Mouse (Mus musculus): ENCODE results near the gene Golga4. TPM values are rescaled to one million over a fixed set of nuclear protein-coding genes. Genes with fewer than 3 reads are reported as not detected.

The Golga4 gene
- total RNA-seq, 2 experiments from 2014 or later, result 303 to 350 TPM

DNA sequence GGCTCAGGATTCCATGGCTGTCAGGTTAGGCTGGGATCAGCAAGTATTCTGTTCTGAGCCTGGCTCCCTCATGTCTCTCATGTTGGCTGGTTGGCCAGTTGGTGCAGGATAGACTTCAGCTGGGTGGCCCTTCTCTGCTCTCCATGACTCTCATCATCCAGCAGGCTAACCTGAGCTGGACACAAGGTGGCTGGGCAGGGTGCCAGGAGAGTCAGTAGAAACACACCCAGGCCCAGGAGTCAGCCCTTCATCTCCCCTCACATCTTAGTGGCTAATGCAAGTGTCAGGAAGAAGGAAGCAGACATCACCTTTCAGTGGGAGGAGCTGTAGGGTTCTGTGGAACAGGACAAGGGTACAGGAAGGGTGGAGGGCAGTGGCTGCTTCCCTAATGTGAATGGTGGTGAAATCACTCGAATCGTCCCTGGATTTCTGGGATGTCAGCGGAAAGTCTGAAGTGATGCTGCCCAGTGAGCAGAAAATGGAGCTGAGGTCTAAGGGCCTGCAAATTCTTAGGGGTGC lies 112.7 kb downstream of the Golga4 start:
- intact Hi-C loops (cut with DNase I), result no loop called here
- no peak for DNase-seq

DNA sequence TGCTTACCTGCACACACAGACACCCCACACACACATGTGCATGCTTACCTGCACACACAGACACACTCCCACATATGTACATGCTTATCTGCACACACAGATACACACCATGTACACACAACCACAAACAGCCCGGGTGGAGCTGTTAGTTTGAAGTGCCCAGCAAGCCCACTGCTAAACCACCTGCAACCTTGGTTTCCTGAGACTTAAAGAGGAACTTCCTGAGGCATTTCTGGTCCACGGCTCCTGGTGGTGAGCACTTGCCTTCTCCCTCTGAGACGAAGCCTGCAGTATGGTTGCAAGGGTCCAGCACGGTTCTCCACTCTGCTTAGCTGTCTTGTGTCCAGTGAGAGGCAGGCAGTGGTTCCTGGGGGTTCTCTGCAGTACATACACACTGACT lies 114.7 kb downstream of the Golga4 start:
- intact Hi-C loops (cut with DNase I), result no loop called here
- DNase-seq, result no peak

DNA sequence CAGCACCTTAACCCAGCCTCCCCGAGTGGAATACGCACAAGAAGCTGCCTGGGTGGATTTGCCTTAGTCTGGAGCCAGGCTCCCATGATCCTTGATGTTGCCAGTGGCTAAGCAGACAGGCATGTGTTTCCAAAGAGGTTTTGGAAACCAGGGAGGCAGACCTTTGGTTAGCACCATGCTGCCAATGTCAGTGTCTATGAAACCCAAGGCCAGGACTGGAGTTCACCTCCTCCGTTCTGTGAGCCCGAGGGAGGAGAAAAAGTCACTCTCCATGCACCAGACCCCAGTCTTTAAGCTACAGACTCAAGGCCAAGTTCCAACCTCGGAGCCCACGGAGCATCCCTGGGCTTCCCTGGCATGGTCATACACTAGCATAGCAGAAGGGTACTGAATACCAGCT lies 115.6 kb downstream of the Golga4 start:
- intact Hi-C loops (cut with DNase I), result no loop called here
- DNase-seq, result no peak

DNA sequence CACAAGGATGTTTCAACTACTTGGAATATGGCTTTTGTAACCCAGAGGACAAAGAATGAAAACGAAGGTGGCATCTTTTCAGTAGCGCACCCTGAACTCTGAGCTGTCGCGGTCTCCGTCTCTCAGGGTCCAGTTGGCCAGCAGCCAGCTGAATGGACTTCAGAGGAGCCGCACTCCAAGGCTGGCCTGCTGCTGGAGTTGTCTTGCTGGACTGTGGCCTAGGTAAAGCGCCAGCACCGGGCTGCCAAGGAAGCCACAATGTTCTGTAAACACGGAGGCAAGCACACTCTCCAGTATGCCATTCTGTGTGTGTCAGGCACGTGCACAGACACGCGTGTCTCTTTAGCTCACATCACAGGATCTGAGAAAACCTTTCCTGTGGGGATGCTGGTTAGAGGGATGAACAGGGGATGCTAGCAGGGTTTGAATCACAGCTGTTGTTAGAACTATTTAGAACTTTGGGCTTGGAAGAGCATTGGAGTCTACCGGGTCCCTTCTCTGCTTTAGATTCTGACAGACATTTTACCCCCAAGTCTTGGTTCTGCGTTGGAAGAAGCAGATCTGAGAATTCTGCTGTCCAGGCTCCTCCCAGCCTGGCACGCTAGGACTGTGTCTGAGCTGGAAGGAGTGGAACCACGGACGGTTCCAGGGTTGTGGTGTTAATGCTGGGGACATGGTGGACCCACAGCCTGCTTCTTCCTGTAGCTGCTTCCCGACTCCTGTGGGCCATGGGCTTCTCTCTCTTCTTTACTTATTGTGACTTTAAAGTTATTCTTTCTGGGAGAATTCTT lies 116.5 kb downstream of the Golga4 start:
- intact Hi-C loops (cut with DNase I), result no loop called here
- peak; percentile 48 to 63 for DNase-seq

DNA sequence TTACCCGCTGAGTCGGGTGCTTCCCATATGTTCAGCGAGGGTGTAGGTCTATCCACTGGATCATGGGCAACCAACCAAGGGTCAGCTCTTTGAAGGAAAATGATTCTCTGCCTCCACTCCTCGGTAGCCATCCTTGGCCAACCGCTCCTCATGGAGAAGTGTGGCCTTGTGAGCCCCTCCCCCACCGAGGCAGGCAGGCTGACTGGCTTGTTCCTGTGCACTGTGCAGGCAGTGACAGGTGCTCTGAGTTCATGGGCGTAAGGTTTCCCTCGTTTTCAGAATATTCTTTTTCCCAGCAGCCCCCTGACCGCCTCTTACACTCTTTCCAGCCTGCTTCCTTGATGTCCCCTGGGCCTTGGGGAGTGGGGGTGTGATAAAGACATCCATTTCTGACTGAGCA lies 117.4 kb downstream of the Golga4 start:
- DNase-seq, result no peak
- intact Hi-C loops (cut with DNase I), result no loop called here

DNA sequence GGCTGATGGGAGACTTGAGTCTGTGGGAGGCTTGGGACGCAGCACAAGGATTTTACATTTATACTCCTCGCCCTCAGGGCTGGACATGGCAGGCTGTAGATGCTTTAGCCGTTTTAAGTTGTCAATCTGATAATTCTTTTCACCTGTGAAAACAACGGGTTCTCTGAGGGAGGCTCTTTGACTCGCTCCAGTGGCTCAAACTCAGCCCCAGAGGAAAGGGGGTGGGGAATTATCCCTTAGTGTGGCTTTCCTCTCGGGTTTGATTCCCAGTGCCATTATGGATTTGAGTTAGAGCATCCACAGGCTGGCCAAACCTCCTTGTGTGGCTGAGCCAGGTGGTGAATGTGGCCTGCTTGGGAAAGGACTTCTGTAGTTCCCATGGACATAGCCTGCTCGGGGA lies 118.1 kb downstream of the Golga4 start:
- intact Hi-C loops (cut with DNase I), result no loop called here

DNA sequence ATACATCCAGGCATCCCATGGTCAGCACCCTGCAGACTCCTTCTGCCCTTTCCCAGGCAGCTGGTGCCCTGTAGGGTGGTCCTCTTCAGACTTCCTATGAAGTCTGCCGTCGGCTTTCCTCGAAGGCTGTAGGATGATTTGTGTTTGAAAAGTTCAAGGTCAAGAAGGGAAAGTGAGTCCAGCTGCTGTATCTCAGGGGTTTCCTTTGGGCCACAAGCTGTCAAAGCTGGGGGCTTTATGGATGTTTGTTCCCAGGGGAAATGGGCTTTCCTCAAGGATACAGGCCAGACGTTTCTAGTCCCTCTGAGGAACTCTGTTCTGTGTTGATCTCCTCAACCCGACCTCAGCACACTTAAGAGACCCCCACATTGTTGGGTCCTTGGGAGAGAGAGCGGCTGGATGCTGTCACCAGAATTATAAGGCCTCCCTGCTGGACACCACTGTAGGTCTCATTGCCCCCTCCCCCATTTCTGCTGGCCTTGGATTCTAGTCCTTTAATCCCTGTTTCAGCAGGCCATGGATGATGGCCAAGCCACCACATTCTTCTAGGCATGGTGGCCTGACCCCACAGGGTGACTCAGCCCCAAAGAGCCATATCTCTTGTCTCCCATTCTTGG lies 123.8 kb downstream of the Golga4 start:
- intact Hi-C loops (cut with DNase I), result no loop called here
- DNase-seq, result no peak

More for the DNA sequence above, 118.1 kb downstream of the Golga4 start:
- DNase-seq, result no peak

Other genes starting within 250 kb of the Golga4 start
- gene Eomes, start 28.1 kb upstream of the Golga4 start, total RNA-seq (2021), result under 1 TPM in 1 of 2 experiments, not detected in 1; 0.08 TPM
- gene Itga9, start 100.4 kb downstream of the Golga4 start, total RNA-seq (2021), result 10 to 100 TPM; 49.5 to 60.2 TPM